Mouse (Mus musculus): ENCODE data around the gene H2-Ab1.

DNA sequence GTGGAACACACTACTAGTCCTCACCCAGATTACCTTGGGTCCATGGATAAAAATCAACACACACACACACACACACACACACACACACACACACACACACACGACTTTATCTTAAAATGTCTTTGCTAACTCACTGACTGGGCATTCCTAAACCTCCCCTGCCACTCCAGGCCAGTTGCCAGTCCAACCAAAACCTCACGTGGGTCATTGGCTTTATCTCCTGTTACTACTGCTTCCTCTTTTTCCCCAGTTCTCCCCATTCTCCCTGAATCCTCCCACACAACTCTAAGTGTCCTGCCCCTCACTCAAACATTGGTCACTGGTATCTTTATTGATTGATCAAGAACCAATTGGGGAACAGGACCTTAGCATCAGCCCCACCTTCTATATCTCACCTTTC is 59.8 kb downstream of the H2-Ab1 start:
- TF ChIP-seq POLR2A (IDR thresholded peaks at IDR 0.05; ENCODE audit: borderline replicate concordance, control insufficient read depth, low read depth, low read length) (no peak), CTCF (IDR thresholded peaks at IDR 0.05; ENCODE audit: control insufficient read depth, insufficient read depth, low read length) (no peak)

Measured in bone marrow, adult 2 months (tissue).